ENCODE assay signal across 8 mouse cellular contexts in genomic region chr6:114930038-114930591, GRCm38 (mm10). TPM values are rescaled to one million over a fixed set of nuclear protein-coding genes. Genes with fewer than 3 reads are reported as not detected.
DNase-seq lines count a peak whose midpoint lies in the region; ATAC-seq and TF ChIP-seq lines count a peak whose summit lies in the region.

No protein-coding gene starts in this region.

- H3K9me3 ChIP-seq in heart, embryonic 16.5 days (replicated peaks; ENCODE audit: control insufficient read depth, low read length): 0 out of 2 replicates have a peak, but pooled peaks cover 2% of the 10 kb centered on the region
- H3K9me3 ChIP-seq in liver, embryonic 14.5 days (ENCODE audit: control insufficient read depth, low read length): no peaks in the 10 kb centered on the region
- no peaks in the 10 kb centered on the region for H3K9me3 ChIP-seq in stomach, postnatal 0 days (ENCODE audit: control insufficient read depth, low read length)

- WGBS in heart, embryonic 16.5 days: 54% methylated on average over 11 of the region's 11 CpGs
- 34% methylated on average over 11 of the region's 11 CpGs for WGBS in liver, embryonic 14.5 days (ENCODE audit: insufficient replicate concordance)
- WGBS in stomach, postnatal 0 days: 36% methylated on average over 11 of the region's 11 CpGs

- peak overlapping the region; percentile 17; the same call in 1 of the 2 replicates for H3K4me2 ChIP-seq in heart, embryonic 16.5 days (ENCODE audit: low read depth, low read length)
- peak overlapping the region; percentile 52 for H3K4me2 ChIP-seq in liver, embryonic 14.5 days (ENCODE audit: low read depth)
- peak overlapping the region; percentile 2; the same call in 1 of the 2 replicates for H3K4me2 ChIP-seq in stomach, postnatal 0 days (replicated peaks; ENCODE audit: low read depth)

- TF ChIP-seq CTCF in liver, embryonic 14.5 days (IDR thresholded peaks at IDR 0.05; ENCODE audit: low read depth): no peak
- no peak for TF ChIP-seq CTCF in stomach, postnatal 0 days (IDR thresholded peaks at IDR 0.05; ENCODE audit: low read depth)

- no peak overlapping the region for H3K9ac ChIP-seq in heart, embryonic 16.5 days (ENCODE audit: low read length)
- H3K9ac ChIP-seq in liver, embryonic 14.5 days (replicated peaks): no peak overlapping the region; the same call in 1 of the 2 replicates
- no peak overlapping the region for H3K9ac ChIP-seq in stomach, postnatal 0 days (ENCODE audit: low read length)

- H3K36me3 ChIP-seq in heart, embryonic 16.5 days (ENCODE audit: control insufficient read depth, insufficient read depth): no peaks in the 10 kb centered on the region
- no peaks in the 10 kb centered on the region for H3K36me3 ChIP-seq in liver, embryonic 14.5 days (replicated peaks; ENCODE audit: control insufficient read depth, insufficient read depth, low read depth)
- no peaks in the 10 kb centered on the region for H3K36me3 ChIP-seq in stomach, postnatal 0 days (ENCODE audit: control insufficient read depth, insufficient read depth, low read length)

- TF ChIP-seq EP300 in liver, embryonic 14.5 days (IDR thresholded peaks at IDR 0.05; ENCODE audit: low read depth): no peak
- no peak for TF ChIP-seq EP300 in stomach, postnatal 0 days (optimal IDR thresholded peaks at IDR 0.05)

- H3K4me3 ChIP-seq in heart, embryonic 16.5 days (ENCODE audit: low read length): no peak overlapping the region
- H3K4me3 ChIP-seq in liver, embryonic 14.5 days (ENCODE audit: insufficient read depth in 1 of 2, low read depth in 2 of 2, low read length in 2 of 2): peak overlapping the region in 1 of 2 experiments; percentile 13; a peak in 1 of 4 replicates
- H3K4me3 ChIP-seq in stomach, postnatal 0 days (ENCODE audit: low read depth, low read length): no peak overlapping the region

- H3K27ac ChIP-seq in heart, embryonic 16.5 days (ENCODE audit: low read length): no peak overlapping the region
- no peak overlapping the region for H3K27ac ChIP-seq in liver, embryonic 14.5 days
- H3K27ac ChIP-seq in stomach, postnatal 0 days (replicated peaks): no peak overlapping the region

- intact Hi-C loops in heart, postnatal 36 days (cut with DNase I): no loop called here

- ATAC-seq in heart, embryonic 16.5 days (replicated peaks; ENCODE audit: extremely low read depth, insufficient read depth, low FRiP score): no peak
- ATAC-seq in inflammation-experienced regulatory T-cells, adult 6 months: peak; percentile 75
- ATAC-seq in liver, embryonic 14.5 days (ENCODE audit: insufficient read depth): 0 out of 2 replicates have a peak, but pooled peaks have one; percentile 31
- ATAC-seq in stomach, postnatal 0 days (ENCODE audit: low FRiP score, low TSS enrichment): peak; percentile 67; the same call in 1 of the 2 replicates

- no peaks in the 10 kb centered on the region for H3K27me3 ChIP-seq in heart, embryonic 16.5 days (ENCODE audit: control insufficient read depth, insufficient read depth, low read length)
- no peaks in the 10 kb centered on the region for H3K27me3 ChIP-seq in liver, embryonic 14.5 days (ENCODE audit: control insufficient read depth, insufficient read depth, low read length)
- no peaks in the 10 kb centered on the region for H3K27me3 ChIP-seq in stomach, postnatal 0 days (ENCODE audit: control insufficient read depth, insufficient read depth, low read length)

- no peak for DNase-seq in heart, postnatal 36 days
- DNase-seq in NIH3T3 (ENCODE audit: low read depth): peak; percentile 75
- DNase-seq in liver, embryonic 14.5 days (ENCODE audit: low read depth in 3 of 3, low spot score in 3 of 3): no peak
- DNase-seq in stomach, postnatal 0 days (ENCODE audit: low spot score): peak; percentile 79
- DNase-seq in embryo, embryonic 9.5 days (ENCODE audit: extremely low spot score): no peak
- no peak for DNase-seq in right cerebral cortex, adult 18-20 months

- peaks cover 5% of the 10 kb centered on the region; the same call in 1 of the 2 replicates for H3K4me1 ChIP-seq in heart, embryonic 16.5 days (ENCODE audit: control insufficient read depth, insufficient read depth, low read length)
- peaks cover 0 to 3% of the 10 kb centered on the region in 2 experiments; a peak in 2 of 4 replicates for H3K4me1 ChIP-seq in liver, embryonic 14.5 days (replicated peaks; ENCODE audit: control insufficient read depth in 2 of 2, insufficient read depth in 2 of 2, low read length in 1 of 2)
- H3K4me1 ChIP-seq in stomach, postnatal 0 days (replicated peaks; ENCODE audit: control insufficient read depth, insufficient read depth): peaks cover 2% of the 10 kb centered on the region; the same call in 1 of the 2 replicates

RNA-seq across cellular contexts. Expression of gene Vgll4, which starts 39.7 kb away (rescaled TPM):
- polyA plus RNA-seq in heart, embryonic 16.5 days (2015; fragmentation: Nextera tagmentation; extraction: Ambion mirVana): 65.3 and 68.0 TPM in 2 replicates
- 10 to 100 TPM; 20.6 to 23.1 TPM for total RNA-seq in heart, postnatal 36 days (2021)
- polyA plus RNA-seq in inflammation-experienced regulatory T-cells, adult 6 months (2017; shearing (Covaris generic)): 100 to 1,000 TPM; 118 to 183 (median 152) TPM
- polyA plus RNA-seq in liver, embryonic 14.5 days (2012; rRNA removed): 4.6 TPM in 2 replicates
- polyA plus RNA-seq in liver, embryonic 14.5 days (2014; fragmentation: Nextera tagmentation; extraction: Ambion mirVana): 5.5 and 7.3 TPM in 2 replicates
- polyA plus RNA-seq in stomach, postnatal 0 days (2015; fragmentation: Nextera tagmentation; extraction: Ambion mirVana): 38.5 and 42.1 TPM in 2 replicates

Comparison
In these comparisons a context has a peak if more than half of its experiments do, and no peak if none do; other contexts are left out.
1. H3K4me2 ChIP-seq: peak in every context shown above with its lines; median percentile 52 in liver, embryonic 14.5 days; 17 in heart, embryonic 16.5 days; 2 in stomach, postnatal 0 days.
2. DNase-seq: peak in NIH3T3 (single experiment) and stomach, postnatal 0 days (single experiment); none in heart, postnatal 36 days (0 of 2), liver, embryonic 14.5 days (0 of 3), embryo, embryonic 9.5 days (single experiment) and right cerebral cortex, adult 18-20 months (single experiment).